Mouse (Mus musculus) C2C12 (cell line): ENCODE data around the gene Ctcfl.

Experiments used
- CTCF ChIP-seq: IDR thresholded peaks from one replicate; pipeline ENCODE4 v1.5.1; 2011; ENCODE audit not compliant: control insufficient read depth, insufficient read depth, insufficient read length
- MAX ChIP-seq: IDR thresholded peaks from one replicate; pipeline ENCODE4 v1.6.1; 2011; ENCODE audit warnings: mild to moderate bottlenecking, control low read depth
- MYOG ChIP-seq: IDR thresholded peaks from one replicate; pipeline ENCODE4 v1.6.1; 2011; ENCODE audit not compliant: control insufficient read depth, insufficient read length; ENCODE audit errors: extremely low read depth

- TF ChIP-seq CTCF = no peak
- TF ChIP-seq MAX = no peak
- no peak for TF ChIP-seq MYOG
Measured at GRCm38 (mm10) chr2:173156923-173157322, 37.6 kb upstream of the Ctcfl start.
